ENCODE assay signal across 13 mouse cellular contexts in the genomic region with DNA sequence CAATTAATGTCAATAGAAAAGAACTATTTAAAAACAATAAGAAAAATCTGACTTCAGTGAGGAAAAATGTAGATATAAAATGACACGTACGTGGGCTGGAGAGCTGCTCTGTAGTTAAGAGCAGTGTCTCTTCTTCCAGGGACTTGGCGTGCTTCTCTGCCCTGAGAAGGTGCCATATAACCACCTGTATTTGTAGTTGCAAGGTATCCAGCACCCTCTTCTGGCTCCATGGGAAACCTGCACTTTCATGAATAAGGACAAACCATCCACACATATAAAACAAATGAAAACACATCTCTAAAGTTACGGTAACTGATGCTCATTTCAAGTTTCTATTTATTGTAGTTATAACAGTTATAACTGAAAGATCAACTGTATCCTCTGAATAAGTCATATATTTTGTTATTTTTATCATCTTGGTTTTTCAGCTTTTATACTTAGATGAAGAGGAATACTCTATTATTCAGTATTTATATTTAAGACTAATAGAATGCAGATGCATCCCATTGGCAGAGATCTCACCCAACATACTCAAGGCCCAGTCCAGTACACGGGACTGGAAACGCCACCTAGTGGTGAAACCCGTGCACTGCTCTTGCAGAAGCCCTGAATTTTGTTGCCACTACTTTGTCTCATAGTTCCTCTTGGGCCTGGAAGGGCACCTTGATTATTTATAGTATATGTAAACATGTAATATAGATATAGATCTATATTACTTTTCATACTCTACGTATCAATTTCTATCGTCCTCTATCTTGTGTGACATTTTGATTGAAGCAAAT.
DNase-seq lines count a peak whose midpoint lies in the region; ATAC-seq and TF ChIP-seq lines count a peak whose summit lies in the region.
"Had no signal": no experiment of that assay in that cellular context is flagged by ENCODE, and none has a peak within 500 bp of the region (broad histone marks: within the 10 kb centered on the region; RNA-seq: fewer than 3 reads in every experiment).

No protein-coding gene starts in this region.

- no peak overlapping the region for H3K4me2 ChIP-seq in liver, embryonic 11.5 days
- no peak overlapping the region for H3K4me2 ChIP-seq in forebrain, embryonic 14.5 days (ENCODE audit: low read length)
- no peak overlapping the region for H3K4me2 ChIP-seq in forebrain, embryonic 16.5 days (ENCODE audit: low read length)
- H3K4me2 ChIP-seq: forebrain, embryonic 12.5 days had no signal

- H3K79me2 ChIP-seq in liver, adult 2 months (ENCODE audit: control insufficient read depth, insufficient read depth, low read length), result no peaks in the 10 kb centered on the region

- 67% methylated on average over 9 of the region's 9 CpGs for WGBS in liver, adult 2 months
- 73% methylated on average over 9 of the region's 9 CpGs for WGBS in liver, embryonic 11.5 days
- 80% methylated on average over 9 of the region's 9 CpGs for WGBS in forebrain, embryonic 14.5 days
- WGBS in forebrain, embryonic 16.5 days, result 85% methylated on average over 9 of the region's 9 CpGs

- H3K27ac ChIP-seq in liver, adult 2 months (replicated peaks; ENCODE audit: insufficient read depth, low read depth, low read length), result no peak overlapping the region
- no peak overlapping the region for H3K27ac ChIP-seq in liver, embryonic 11.5 days (ENCODE audit: low read depth, low read length)
- no peak overlapping the region for H3K27ac ChIP-seq in forebrain, embryonic 14.5 days (ENCODE audit: low read depth, low read length)
- H3K27ac ChIP-seq in forebrain, embryonic 16.5 days (ENCODE audit: low read length), result no peak overlapping the region
- H3K27ac ChIP-seq: forebrain, embryonic 12.5 days had no signal

- CTCF ChIA-PET in Patski (lab: Charles Lee), result no interaction called here

- POLR2A ChIA-PET in Patski (lab: Charles Lee), result no interaction called here

- no peaks in the 10 kb centered on the region for H3K27me3 ChIP-seq in liver, adult 2 months (ENCODE audit: control insufficient read depth, insufficient read depth, low read length)
- H3K27me3 ChIP-seq in liver, embryonic 11.5 days (replicated peaks; ENCODE audit: control insufficient read depth, insufficient read depth, low read length), result no peaks in the 10 kb centered on the region
- no peaks in the 10 kb centered on the region for H3K27me3 ChIP-seq in Patski
- no peaks in the 10 kb centered on the region for H3K27me3 ChIP-seq in forebrain, embryonic 14.5 days (replicated peaks; ENCODE audit: control insufficient read depth, insufficient read depth, low read length)
- no peaks in the 10 kb centered on the region for H3K27me3 ChIP-seq in forebrain, embryonic 16.5 days (replicated peaks; ENCODE audit: control insufficient read depth, insufficient read depth, low read length)
- H3K27me3 ChIP-seq: CH12.LX; forebrain, embryonic 12.5 days had no signal

- no peak overlapping the region for H3K4me3 ChIP-seq in liver, adult 2 months (ENCODE audit: insufficient read depth, low read depth, low read length)
- H3K4me3 ChIP-seq in liver, embryonic 11.5 days (ENCODE audit: low read depth, low read length), result no peak overlapping the region
- H3K4me3 ChIP-seq in forebrain, embryonic 14.5 days (ENCODE audit: low read depth, low read length), result no peak overlapping the region
- H3K4me3 ChIP-seq in forebrain, embryonic 16.5 days (replicated peaks; ENCODE audit: low read length), result no peak overlapping the region
- H3K4me3 ChIP-seq: forebrain, embryonic 12.5 days had no signal

- DNase-seq in gastrocnemius, adult 18-20 months (ENCODE audit: low spot score), result peak; percentile 20
- no peak for DNase-seq in gastrocnemius, adult 8-10 months (ENCODE audit: low spot score in 2 of 2)
- peak; percentile 34 for DNase-seq in liver, adult 2 months (ENCODE audit: extremely low read depth, low read depth, low spot score)
- no peak for DNase-seq in liver, embryonic 11.5 days (ENCODE audit: low spot score)
- no peak for DNase-seq in Patski (ENCODE audit: low read depth, low spot score)
- DNase-seq in mesoderm, embryonic 11.5 days (ENCODE audit: low read depth, low spot score), result peak; percentile 2
- no peak for DNase-seq in forebrain, embryonic 14.5 days (ENCODE audit: low spot score)
- DNase-seq: heart, adult 11 months; kidney, postnatal 10 days; lung, postnatal 4 days had no signal

- H3K36me3 ChIP-seq in liver, adult 2 months (ENCODE audit: control insufficient read depth, insufficient read depth, low read length), result no peaks in the 10 kb centered on the region
- H3K36me3 ChIP-seq in liver, embryonic 11.5 days (ENCODE audit: control insufficient read depth, insufficient read depth, low read length), result no peaks in the 10 kb centered on the region
- no peaks in the 10 kb centered on the region for H3K36me3 ChIP-seq in forebrain, embryonic 14.5 days (ENCODE audit: control insufficient read depth, insufficient read depth, low read length)
- H3K36me3 ChIP-seq in forebrain, embryonic 16.5 days (ENCODE audit: control insufficient read depth, insufficient read depth), result no peaks in the 10 kb centered on the region
- H3K36me3 ChIP-seq: forebrain, embryonic 12.5 days had no signal

- in situ Hi-C loops in Patski (cut with MboI; ENCODE audit: low pct_unique_long_range_greater_than_20kb), result no loop called here

- H3K9ac ChIP-seq in liver, adult 2 months (ENCODE audit: low read depth, low read length), result no peak overlapping the region
- H3K9ac ChIP-seq in liver, embryonic 11.5 days (ENCODE audit: low read depth, low read length), result no peak overlapping the region
- no peak overlapping the region for H3K9ac ChIP-seq in forebrain, embryonic 14.5 days (ENCODE audit: low read length)
- H3K9ac ChIP-seq in forebrain, embryonic 16.5 days (replicated peaks; ENCODE audit: low read depth, low read length), result no peak overlapping the region
- H3K9ac ChIP-seq: forebrain, embryonic 12.5 days had no signal

- ATAC-seq in liver, embryonic 11.5 days (replicated peaks; ENCODE audit: low FRiP score), result no peak
- no peak for ATAC-seq in Patski
- no peak for ATAC-seq in forebrain, embryonic 14.5 days
- ATAC-seq in forebrain, embryonic 16.5 days, result no peak

- no peak for TF ChIP-seq POLR2A in liver, adult 2 months (IDR thresholded peaks at IDR 0.05; ENCODE audit: extremely low read depth, insufficient read depth, low read length)

- no peaks in the 10 kb centered on the region for H3K4me1 ChIP-seq in liver, adult 2 months (ENCODE audit: control insufficient read depth, insufficient read depth, low read length)
- H3K4me1 ChIP-seq in liver, embryonic 11.5 days (replicated peaks; ENCODE audit: control insufficient read depth, insufficient read depth, low read length), result no peaks in the 10 kb centered on the region
- no peaks in the 10 kb centered on the region for H3K4me1 ChIP-seq in forebrain, embryonic 14.5 days (ENCODE audit: control insufficient read depth, insufficient read depth, low read length)
- no peaks in the 10 kb centered on the region for H3K4me1 ChIP-seq in forebrain, embryonic 16.5 days (replicated peaks; ENCODE audit: control insufficient read depth, insufficient read depth, low read length)
- H3K4me1 ChIP-seq: forebrain, embryonic 12.5 days had no signal

- TF ChIP-seq CTCF in liver, adult 2 months (IDR thresholded peaks at IDR 0.05; ENCODE audit: low read depth, low read length), result peak; percentile 72
- TF ChIP-seq CTCF in Patski (IDR thresholded peaks at IDR 0.05), result peak; percentile 24

- H3K9me3 ChIP-seq in liver, embryonic 11.5 days (ENCODE audit: control insufficient read depth, low read length), result no peaks in the 10 kb centered on the region
- H3K9me3 ChIP-seq in forebrain, embryonic 14.5 days (replicated peaks; ENCODE audit: control insufficient read depth, low read length), result no peaks in the 10 kb centered on the region
- no peaks in the 10 kb centered on the region for H3K9me3 ChIP-seq in forebrain, embryonic 16.5 days (ENCODE audit: control insufficient read depth, low read length)
- H3K9me3 ChIP-seq: forebrain, embryonic 12.5 days had no signal

Comparison
In these comparisons a context has a peak if more than half of its experiments do, and no peak if none do; other contexts are left out.
1. DNase-seq: peak in gastrocnemius, adult 18-20 months (single experiment), liver, adult 2 months (single experiment) and mesoderm, embryonic 11.5 days (single experiment); none in gastrocnemius, adult 8-10 months (0 of 2), liver, embryonic 11.5 days (single experiment), Patski (single experiment) and forebrain, embryonic 14.5 days (single experiment).